Mouse (Mus musculus): Measurements from ENCODE around the gene Olfr598.

DNA sequence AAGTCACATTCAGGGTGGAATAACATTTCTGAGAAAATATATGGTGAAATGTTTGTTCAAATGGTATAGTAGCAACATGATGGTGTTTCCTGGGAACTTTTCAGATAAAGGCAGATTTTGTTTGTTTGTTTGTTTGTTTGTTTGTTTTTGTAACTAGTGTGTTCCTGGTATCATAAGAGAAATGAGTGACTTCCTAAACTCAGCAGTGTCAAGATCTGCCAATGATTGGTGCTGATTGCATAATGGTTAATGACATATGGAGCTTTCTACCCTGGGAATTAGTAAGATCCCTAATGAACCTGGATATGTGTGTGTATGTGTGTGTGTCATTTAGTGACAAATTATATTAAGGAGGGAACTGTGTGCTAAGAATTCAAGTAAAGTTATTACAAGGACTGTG, at the start of gene Olfr598:
- no peak for TF ChIP-seq GATA1 (IDR thresholded peaks at IDR 0.05; ENCODE audit: low read length)
- no peak for TF ChIP-seq TAL1 (IDR thresholded peaks at IDR 0.05; ENCODE audit: low read length)
